In the genomic region with DNA sequence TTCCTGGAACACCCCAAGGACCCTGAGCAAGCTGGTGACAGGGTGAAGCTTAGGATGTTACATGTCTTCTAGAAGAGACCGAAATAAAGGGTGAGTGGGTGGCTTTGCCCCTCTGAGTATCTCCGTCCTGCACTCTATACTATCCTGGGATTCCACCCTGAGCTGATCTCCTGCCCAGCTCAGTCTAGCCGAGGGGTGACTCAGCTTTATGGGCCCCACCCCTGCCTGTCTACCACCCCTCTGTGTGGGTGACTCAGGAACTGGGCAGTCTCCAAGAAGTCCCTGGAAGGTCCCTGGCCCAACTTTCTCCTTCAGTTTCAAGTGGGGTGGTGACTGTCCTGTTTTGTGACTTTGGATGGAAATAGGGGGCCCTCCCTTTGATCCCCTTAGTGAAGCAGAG, we compare ENCODE assay signal across 10 mouse cellular contexts. TPM values are rescaled to one million over a fixed set of nuclear protein-coding genes. Genes with fewer than 3 reads are reported as not detected.
DNase-seq lines count a peak whose midpoint lies in the region; ATAC-seq and TF ChIP-seq lines count a peak whose summit lies in the region.
"Had no signal": no experiment of that assay in that cellular context is flagged by ENCODE, and none has a peak within 500 bp of the region (broad histone marks: within the 10 kb centered on the region; RNA-seq: fewer than 3 reads in every experiment).

No protein-coding gene starts in this region.

- no peak for TF ChIP-seq CTCF in kidney, adult 2 months (conservative IDR thresholded peaks at IDR 0.05; ENCODE audit: insufficient read depth, insufficient read length, low read depth, low read length)

- intact Hi-C loops in heart, postnatal 14 days (cut with DNase I) = loop anchor here (5.0 kb wide), 1 partner anchor 37 kb away; no protein-coding TSS in a partner anchor

- peak; percentile 73 for DNase-seq in c-Kit-negative CD71-positive TER-119-positive erythroid progenitor cells, embryonic 14.5 days (ENCODE audit: low read depth, low spot score)
- DNase-seq in heart, postnatal 14 days = peak; percentile 30 to 42
- DNase-seq in spleen, postnatal 14 days (ENCODE audit: low spot score in 2 of 2) = peak; percentile 29 to 47
- no peak for DNase-seq in testis, postnatal 14 days (ENCODE audit: low spot score)
- no peak for DNase-seq in kidney, adult 2 months

- peak overlapping the region; percentile 90 for H3K4me3 ChIP-seq in megakaryocyte, embryonic 14.5 days (replicated peaks)
- H3K4me3 ChIP-seq in kidney, adult 2 months (ENCODE audit: insufficient read depth, low read depth, low read length) = no peak overlapping the region
- H3K4me3 ChIP-seq: limb, embryonic 12.5 days had no signal

- no peak overlapping the region for H3K27ac ChIP-seq in kidney, adult 2 months (ENCODE audit: insufficient read depth, low read depth, low read length)
- H3K27ac ChIP-seq: limb, embryonic 12.5 days had no signal

- no peak for ATAC-seq in megakaryocyte, adult 5-6 weeks (ENCODE audit: poor library complexity, severe bottlenecking)
- ATAC-seq in activated CD4-positive, CD25-positive, alpha-beta regulatory T cell, adult 4 months = no peak
- ATAC-seq: hindbrain, embryonic 16.5 days had no signal

- no peaks in the 10 kb centered on the region for H3K27me3 ChIP-seq in megakaryocyte, embryonic 14.5 days (replicated peaks)
- no peaks in the 10 kb centered on the region for H3K27me3 ChIP-seq in kidney, adult 2 months (replicated peaks; ENCODE audit: control insufficient read depth, insufficient read depth, low read length)

- peaks cover 43% of the 10 kb centered on the region for H3K36me3 ChIP-seq in megakaryocyte, embryonic 14.5 days (replicated peaks; ENCODE audit: low read length)
- H3K36me3 ChIP-seq in kidney, adult 2 months (ENCODE audit: control insufficient read depth, insufficient read depth, low read length) = no peaks in the 10 kb centered on the region
- H3K36me3 ChIP-seq: limb, embryonic 12.5 days had no signal

- H3K9me3 ChIP-seq in megakaryocyte, embryonic 14.5 days = no peaks in the 10 kb centered on the region
- H3K9me3 ChIP-seq: limb, embryonic 12.5 days had no signal

- H3K4me1 ChIP-seq in megakaryocyte, embryonic 14.5 days = peaks cover 87% of the 10 kb centered on the region
- peaks cover 7% of the 10 kb centered on the region for H3K4me1 ChIP-seq in kidney, adult 2 months (ENCODE audit: control insufficient read depth, insufficient read depth, low read length)

- no peak for TF ChIP-seq POLR2A in kidney, adult 2 months (IDR thresholded peaks at IDR 0.05; ENCODE audit: low read depth, low read length)

- 72% methylated on average over 3 of the region's 3 CpGs for WGBS in kidney, adult 2 months

RNA-seq across cellular contexts. Expression of a gene that starts 1.8 kb away (rescaled TPM):
- 15.3 and 15.9 TPM in 2 replicates for polyA plus RNA-seq in megakaryocyte, embryonic 14.5 days (2012; ENCODE audit: insufficient read depth, low replicate concordance)
- total RNA-seq in megakaryocyte, adult 5-6 weeks (2015) = 4.3 and 5.2 TPM in 2 replicates
- 7.0 and 8.0 TPM in 2 replicates for total RNA-seq in megakaryocyte, adult 5-6 weeks (2017)
- total RNA-seq in heart, postnatal 14 days (2021) = 10 to 100 TPM; 32.9 to 33.0 TPM
- 1 to 10 TPM; 3.3 to 3.4 TPM for polyA plus RNA-seq in activated CD4-positive, CD25-positive, alpha-beta regulatory T cell, adult 4 months (2017; shearing (Covaris generic))
- polyA plus RNA-seq in kidney, adult 2 months (2012; rRNA removed) = 31.8 and 34.3 TPM in 2 replicates

RNA-seq across cellular contexts. Expression of a gene that starts 2.0 kb away (rescaled TPM):
- 531 TPM in 2 replicates for polyA plus RNA-seq in megakaryocyte, embryonic 14.5 days (2012; ENCODE audit: insufficient read depth, low replicate concordance)
- total RNA-seq in megakaryocyte, adult 5-6 weeks (2015) = 184 and 209 TPM in 2 replicates
- total RNA-seq in megakaryocyte, adult 5-6 weeks (2017) = 112 and 119 TPM in 2 replicates
- total RNA-seq in heart, postnatal 14 days (2021) = 10 to 100 TPM; 64.8 to 66.0 TPM
- polyA plus RNA-seq in activated CD4-positive, CD25-positive, alpha-beta regulatory T cell, adult 4 months (2017; shearing (Covaris generic)) = 100 to 1,000 TPM; 372 to 374 TPM
- polyA plus RNA-seq in kidney, adult 2 months (2012; rRNA removed) = 402 and 410 TPM in 2 replicates

RNA-seq across cellular contexts. Expression of a gene that starts 29.5 kb away (rescaled TPM):
- 36.8 and 55.0 TPM in 2 replicates for polyA plus RNA-seq in megakaryocyte, embryonic 14.5 days (2012; ENCODE audit: insufficient read depth, low replicate concordance)
- total RNA-seq in megakaryocyte, adult 5-6 weeks (2015) = 5.9 and 6.1 TPM in 2 replicates
- 3.0 and 6.5 TPM in 2 replicates for total RNA-seq in megakaryocyte, adult 5-6 weeks (2017)
- total RNA-seq in heart, postnatal 14 days (2021) = 1 to 10 TPM; 5.1 to 6.0 TPM
- polyA plus RNA-seq in activated CD4-positive, CD25-positive, alpha-beta regulatory T cell, adult 4 months (2017; shearing (Covaris generic)) = 10 to 100 TPM; 12.2 to 14.2 TPM
- polyA plus RNA-seq in kidney, adult 2 months (2012; rRNA removed) = 18.0 and 20.5 TPM in 2 replicates

RNA-seq across cellular contexts. Expression of a gene that starts 38.8 kb away (rescaled TPM):
- 3.1 and 3.5 TPM in 2 replicates for polyA plus RNA-seq in megakaryocyte, embryonic 14.5 days (2012; ENCODE audit: insufficient read depth, low replicate concordance)
- 0.41 TPM in 1 of 2 replicates, not detected in the other for total RNA-seq in megakaryocyte, adult 5-6 weeks (2015)
- total RNA-seq in megakaryocyte, adult 5-6 weeks (2017) = 0.40 TPM in 1 of 2 replicates, not detected in the other
- 10 to 100 TPM; 11.2 to 12.9 TPM for total RNA-seq in heart, postnatal 14 days (2021)
- polyA plus RNA-seq in activated CD4-positive, CD25-positive, alpha-beta regulatory T cell, adult 4 months (2017; shearing (Covaris generic)) = 1 to 10 TPM; 1.1 to 2.5 TPM
- 18.9 and 20.8 TPM in 2 replicates for polyA plus RNA-seq in kidney, adult 2 months (2012; rRNA removed)

RNA-seq across cellular contexts. Expression of a gene that starts 54.7 kb away (rescaled TPM):
- polyA plus RNA-seq in megakaryocyte, embryonic 14.5 days (2012; ENCODE audit: insufficient read depth, low replicate concordance) = 8.3 TPM in 1 of 2 replicates, not detected in the other
- 3.6 and 3.8 TPM in 2 replicates for total RNA-seq in megakaryocyte, adult 5-6 weeks (2015)
- 3.2 and 4.4 TPM in 2 replicates for total RNA-seq in megakaryocyte, adult 5-6 weeks (2017)
- total RNA-seq in heart, postnatal 14 days (2021) = 10 to 100 TPM; 43.0 to 43.6 TPM
- 1 to 10 TPM; 8.4 to 9.8 TPM for polyA plus RNA-seq in activated CD4-positive, CD25-positive, alpha-beta regulatory T cell, adult 4 months (2017; shearing (Covaris generic))
- polyA plus RNA-seq in kidney, adult 2 months (2012; rRNA removed) = 10.3 and 11.1 TPM in 2 replicates

Comparison
In these comparisons a context has a peak if more than half of its experiments do, and no peak if none do; other contexts are left out.
1. DNase-seq: peak in c-Kit-negative CD71-positive TER-119-positive erythroid progenitor cells, embryonic 14.5 days (single experiment), heart, postnatal 14 days (2 of 2) and spleen, postnatal 14 days (2 of 2); none in testis, postnatal 14 days (single experiment) and kidney, adult 2 months (single experiment).